Mouse (Mus musculus): ENCODE results near the gene Pomgnt1. TPM values are rescaled to one million over a fixed set of nuclear protein-coding genes. Genes with fewer than 3 reads are reported as not detected.

The Pomgnt1 gene
- total and polyA plus RNA-seq, 3 experiments: 33.0 to 40.7 (median 40.2) TPM

- no peaks in the 10 kb centered on the region for H3K27me3 ChIP-seq (replicated peaks)
- no peaks in the 10 kb centered on the region for H3K9me3 ChIP-seq (replicated peaks; ENCODE audit: low read length)
- TF ChIP-seq TBP (conservative IDR thresholded peaks at IDR 0.05; ENCODE audit: low read depth, low read length) (0 out of 2 replicates have a peak, but pooled peaks have one; percentile 42), CTCF (conservative IDR thresholded peaks at IDR 0.05 in 1 of 2, IDR thresholded peaks at IDR 0.05 in 1 of 2; ENCODE audit: low read depth in 2 of 2, low read length in 2 of 2) (peak in 1 of 2 experiments; percentile 25; a peak in 2 of 4 replicates), POLR2A (IDR thresholded peaks at IDR 0.05; ENCODE audit: low read depth, low read length) (0 out of 2 replicates have a peak, but pooled peaks have one; percentile 10), ZNF384 (IDR thresholded peaks at IDR 0.05; ENCODE audit: low read depth, low read length) (peak; percentile 91), NRF1 (IDR thresholded peaks at IDR 0.05; ENCODE audit: low read depth, low read length) (no peak), MEF2A (IDR thresholded peaks at IDR 0.05; ENCODE audit: borderline replicate concordance, low read depth, low read length) (no peak), ETS1 (conservative IDR thresholded peaks at IDR 0.05; ENCODE audit: low read depth, low read length) (no peak)
- no peak for DNase-seq (ENCODE audit: extremely low read depth)
- H3K4me2 ChIP-seq (ENCODE audit: insufficient read depth, low read depth, poor library complexity, severe bottlenecking): peak overlapping the region; percentile 42
- H3K9ac ChIP-seq (ENCODE audit: insufficient read depth, low read depth): peak overlapping the region; percentile 82
- in situ Hi-C loops (cut with MboI; ENCODE audit: low pct_ligation_motif_present, low pct_unique_long_range_greater_than_20kb, low sequenced_read_pairs): no loop called here
- H3K27ac ChIP-seq (ENCODE audit: insufficient read depth, low read depth): peak overlapping the region; percentile 81
- dilution Hi-C loops (cut with MboI; ENCODE audit: extremely low pct_ligation_motif_present, extremely low pct_unique_long_range_greater_than_20kb, low sequenced_read_pairs): no loop called here
- H3K36me3 ChIP-seq (replicated peaks in 1 of 2; ENCODE audit: control insufficient read depth in 1 of 2, insufficient read depth in 1 of 2, low read length in 1 of 2): peaks cover 12 to 35% of the 10 kb centered on the region in 2 experiments
- peaks cover 2 to 9% of the 10 kb centered on the region in 2 experiments; a peak in 3 of 4 replicates for H3K4me1 ChIP-seq (ENCODE audit: control insufficient read depth in 1 of 2, insufficient read depth in 2 of 2)
- H3K79me2 ChIP-seq (replicated peaks; ENCODE audit: control insufficient read depth, extremely low read depth, insufficient read depth, poor library complexity, severe bottlenecking): peaks cover 46% of the 10 kb centered on the region
- H3K4me3 ChIP-seq (replicated peaks in 1 of 3; ENCODE audit: low read depth in 2 of 3, low read length in 2 of 3, poor library complexity in 1 of 3): peak overlapping the region; percentile 52 to 94 (median 81)
These were observed 46.2 kb upstream of the Pomgnt1 start for GRCm38 (mm10) chr4:116077240-116078095.

GRCm38 (mm10) chr4:116088510-116089249, 35.0 kb upstream of the Pomgnt1 start:
- in situ Hi-C loops (cut with MboI; ENCODE audit: low pct_ligation_motif_present, low pct_unique_long_range_greater_than_20kb, low sequenced_read_pairs): no loop called here
- H3K36me3 ChIP-seq (replicated peaks in 1 of 2; ENCODE audit: control insufficient read depth in 1 of 2, insufficient read depth in 1 of 2, low read length in 1 of 2): peaks cover 44 to 94% of the 10 kb centered on the region in 2 experiments
- H3K27ac ChIP-seq (ENCODE audit: insufficient read depth, low read depth): no peak overlapping the region
- no peak for TF ChIP-seq USF2 (conservative IDR thresholded peaks at IDR 0.05; ENCODE audit: low read depth, low read length)
- TF ChIP-seq MAX (IDR thresholded peaks at IDR 0.05; ENCODE audit: low read length): no peak
- no peak for TF ChIP-seq ZC3H11A (IDR thresholded peaks at IDR 0.05; ENCODE audit: low read depth, low read length)
- TF ChIP-seq IRF4 (IDR thresholded peaks at IDR 0.05; ENCODE audit: low read depth, low read length): no peak
- TF ChIP-seq ZKSCAN1 (IDR thresholded peaks at IDR 0.05; ENCODE audit: borderline replicate concordance, low read depth, low read length): no peak
- no peak for TF ChIP-seq ZNF384 (IDR thresholded peaks at IDR 0.05; ENCODE audit: low read depth, low read length)
- TF ChIP-seq UBTF (IDR thresholded peaks at IDR 0.05; ENCODE audit: low read depth, low read length): no peak
- no peak for TF ChIP-seq TBP (conservative IDR thresholded peaks at IDR 0.05; ENCODE audit: low read depth, low read length)
- TF ChIP-seq JUN (IDR thresholded peaks at IDR 0.05; ENCODE audit: insufficient read depth, low read depth, low read length): no peak
- TF ChIP-seq EP300 (IDR thresholded peaks at IDR 0.05; ENCODE audit: low read length): no peak
- TF ChIP-seq CTCF (conservative IDR thresholded peaks at IDR 0.05 in 1 of 2, IDR thresholded peaks at IDR 0.05 in 1 of 2; ENCODE audit: low read depth in 2 of 2, low read length in 2 of 2): no peak
- TF ChIP-seq CHD2 (IDR thresholded peaks at IDR 0.05; ENCODE audit: low read length): no peak
- DNase-seq (ENCODE audit: extremely low read depth): no peak
- no peaks in the 10 kb centered on the region for H3K27me3 ChIP-seq (replicated peaks)
- no peak overlapping the region for H3K4me3 ChIP-seq (replicated peaks in 1 of 3; ENCODE audit: low read depth in 2 of 3, low read length in 2 of 3, poor library complexity in 1 of 3)
- dilution Hi-C loops (cut with MboI; ENCODE audit: extremely low pct_ligation_motif_present, extremely low pct_unique_long_range_greater_than_20kb, low sequenced_read_pairs): no loop called here
- no peak overlapping the region for H3K4me2 ChIP-seq (ENCODE audit: insufficient read depth, low read depth, poor library complexity, severe bottlenecking)
- no peaks in the 10 kb centered on the region for H3K4me1 ChIP-seq (ENCODE audit: control insufficient read depth in 1 of 2, insufficient read depth in 2 of 2)
- H3K9me3 ChIP-seq (replicated peaks; ENCODE audit: low read length): no peaks in the 10 kb centered on the region
- H3K9ac ChIP-seq (ENCODE audit: insufficient read depth, low read depth): no peak overlapping the region
- no peaks in the 10 kb centered on the region for H3K79me2 ChIP-seq (replicated peaks; ENCODE audit: control insufficient read depth, extremely low read depth, insufficient read depth, poor library complexity, severe bottlenecking)

Data from CH12.LX (cell line).